Mouse (Mus musculus) embryonic facial prominence, embryonic 11.5 days (tissue): ENCODE data around the gene Pgpep1. TPM values are rescaled to one million over a fixed set of nuclear protein-coding genes. Genes with fewer than 3 reads are reported as not detected.

Source experiments
- ATAC-seq: fragments of 200-750 bp; cut with Nextera tagmentation; replicated peaks from 2 replicates; pipeline ENCODE4 v1.8.0; 2017; ENCODE audit warnings: low read depth; ENCODE audit not compliant: insufficient number of reproducible peaks, low FRiP score, low TSS enrichment
- DNase-seq: peaks from one replicate; pipeline ENCODE4 v3.0.0-alpha.2; 2015; ENCODE audit warnings: low spot score
- H3K27ac ChIP-seq: fragments of 300-500 bp; sonication (generic); replicated peaks from 2 replicates; pipeline ENCODE4 v1.5.1; 2014; ENCODE audit warnings: mild to moderate bottlenecking, low read depth, low read length, control low read depth
- H3K27me3 ChIP-seq: fragments of 300-500 bp; sonication (generic); 2 replicates; pipeline ENCODE4 v1.6.1; 2014; ENCODE audit warnings: mild to moderate bottlenecking, low read length, moderate library complexity, mixed read lengths; ENCODE audit not compliant: control insufficient read depth, insufficient read depth
- H3K36me3 ChIP-seq: fragments of 300-500 bp; sonication (generic); replicated peaks from 2 replicates; pipeline ENCODE4 v1.6.1; 2014; ENCODE audit warnings: low read depth, mild to moderate bottlenecking, low read length, moderate library complexity, mixed read lengths; ENCODE audit not compliant: control insufficient read depth, insufficient read depth
- H3K4me1 ChIP-seq: fragments of 300-500 bp; sonication (generic); 2 replicates; pipeline ENCODE4 v1.6.1; 2014; ENCODE audit warnings: low read length, mixed read lengths; ENCODE audit not compliant: control insufficient read depth, insufficient read depth
- H3K4me2 ChIP-seq: fragments of 300-500 bp; sonication (generic); 2 replicates; pipeline ENCODE4 v1.6.1; 2014; ENCODE audit warnings: low read depth, mild to moderate bottlenecking, control low read depth, low read length, moderate library complexity
- H3K4me3 ChIP-seq: fragments of 300-500 bp; sonication (generic); 2 replicates; pipeline ENCODE4 v1.5.1; 2014; ENCODE audit warnings: low read depth, low read length, control low read depth
- H3K9ac ChIP-seq: fragments of 300-500 bp; sonication (generic); replicated peaks from 2 replicates; pipeline ENCODE4 v1.6.1; 2014; ENCODE audit warnings: mild to moderate bottlenecking, control low read depth, low read length
- H3K9me3 ChIP-seq: fragments of 300-500 bp; sonication (generic); replicated peaks from 2 replicates; pipeline ENCODE4 v1.6.1; 2016; ENCODE audit warnings: mild to moderate bottlenecking, low read length, inconsistent platforms, mixed read lengths; ENCODE audit not compliant: control insufficient read depth
- WGBS: fragments of 180-500 bp; shearing (Covaris S2); extraction: QIAGEN DNeasy Blood & Tissue Kit; methylation state at CpG from one replicate; pipeline ENCODE4 v1.1.7; 2014; 5-methylcytosine and 5-hydroxymethylcytosine counted together
- polyA plus RNA-seq: library from polyadenylated mRNA; unstranded; fragments of >200 nt; fragmentation: Nextera tagmentation; extraction: Ambion mirVana; gene quantifications from 2 replicates; pipeline ENCODE4 v1.2.1, GENCODE M21; 2014

Pgpep1 gene
- polyA plus RNA-seq, 1 experiment from 2014 or later = 59.8 TPM

DNA sequence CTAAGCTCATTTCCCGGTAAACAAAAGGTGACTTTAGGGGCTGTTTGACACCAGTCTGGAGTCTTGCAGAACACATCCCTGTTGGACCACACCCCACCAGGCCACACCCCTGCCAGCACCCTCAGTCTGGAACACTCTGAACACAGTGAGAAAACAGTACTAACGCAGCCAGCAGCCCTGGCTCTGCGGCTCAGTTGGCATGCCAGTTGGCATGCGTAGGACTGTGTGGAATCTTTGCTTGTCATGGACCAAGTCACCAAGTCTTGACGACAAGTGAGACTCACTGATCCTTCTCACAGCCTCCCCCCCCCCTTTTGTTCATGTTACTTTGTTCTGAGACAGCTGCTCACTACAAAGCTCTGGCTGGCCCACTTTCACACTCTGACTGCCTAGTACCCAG lies 6.9 kb upstream of the Pgpep1 start:
- ATAC-seq (no peak), DNase-seq (no peak)
- no peaks in the 10 kb centered on the region for H3K4me1 ChIP-seq
- H3K9me3 ChIP-seq = no peaks in the 10 kb centered on the region
- H3K36me3 ChIP-seq = no peaks in the 10 kb centered on the region
- H3K4me3 ChIP-seq = no peak overlapping the region
- H3K27ac ChIP-seq = no peak overlapping the region
- H3K4me2 ChIP-seq = no peak overlapping the region
- H3K27me3 ChIP-seq = no peaks in the 10 kb centered on the region
- WGBS = 78% methylated on average over 5 of the region's 5 CpGs
- no peak overlapping the region for H3K9ac ChIP-seq

DNA sequence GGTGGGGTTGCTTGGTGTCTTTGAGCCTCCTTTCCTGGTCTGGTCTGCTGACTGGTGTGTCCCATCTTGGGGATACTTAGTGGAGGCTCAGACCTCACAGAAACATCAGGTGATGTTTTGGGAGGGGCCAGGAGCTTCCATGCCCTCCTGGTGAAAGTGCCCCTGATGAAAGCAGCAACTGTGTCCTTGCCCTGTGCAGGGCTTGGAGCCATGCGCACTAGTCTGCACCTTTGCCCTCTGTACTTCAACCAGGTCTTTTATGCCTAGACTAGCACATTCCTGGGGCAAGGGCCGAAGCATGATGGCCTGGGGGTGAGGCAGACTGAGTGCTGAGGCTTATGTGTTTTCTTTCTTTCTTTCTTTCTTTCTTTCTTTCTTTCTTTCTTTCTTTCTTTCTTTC lies 5.4 kb upstream of the Pgpep1 start:
- H3K27ac ChIP-seq = no peak overlapping the region
- H3K4me3 ChIP-seq = no peak overlapping the region
- H3K4me1 ChIP-seq = no peaks in the 10 kb centered on the region
- no peaks in the 10 kb centered on the region for H3K9me3 ChIP-seq
- no peaks in the 10 kb centered on the region for H3K36me3 ChIP-seq
- H3K27me3 ChIP-seq = no peaks in the 10 kb centered on the region
- 59% methylated on average over 2 of the region's 2 CpGs for WGBS
- no peak for DNase-seq
- no peak for ATAC-seq
- no peak overlapping the region for H3K9ac ChIP-seq
- H3K4me2 ChIP-seq = no peak overlapping the region

DNA sequence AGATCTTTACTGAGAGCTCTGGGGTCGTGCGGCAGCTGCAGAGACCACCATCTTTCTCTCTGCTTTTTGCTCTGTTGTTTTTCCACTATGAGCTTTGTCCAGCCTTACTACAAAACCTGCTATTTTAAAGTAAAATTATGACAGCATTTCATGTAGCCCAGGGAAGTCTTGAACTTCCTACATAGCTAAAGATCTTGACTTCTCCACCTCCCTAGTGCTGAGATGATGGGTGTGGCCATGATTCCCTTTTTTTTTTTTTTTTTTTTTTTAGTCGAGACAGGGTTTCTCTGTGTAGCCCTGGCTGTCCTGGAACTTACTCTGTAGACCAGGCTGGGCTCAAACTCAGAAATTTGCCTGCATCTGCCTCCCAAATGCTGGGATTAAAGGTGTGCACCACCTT lies 4.4 kb upstream of the Pgpep1 start:
- Histone ChIP-seq H3K4me3 (no peak overlapping the region), H3K9me3 (no peaks in the 10 kb centered on the region), H3K4me1 (no peaks in the 10 kb centered on the region), H3K27ac (no peak overlapping the region), H3K9ac (no peak overlapping the region), H3K4me2 (no peak overlapping the region), H3K27me3 (no peaks in the 10 kb centered on the region), H3K36me3 (no peaks in the 10 kb centered on the region)
- WGBS = 80% methylated on average over 3 of the region's 3 CpGs
- ATAC-seq (no peak), DNase-seq (no peak)

DNA sequence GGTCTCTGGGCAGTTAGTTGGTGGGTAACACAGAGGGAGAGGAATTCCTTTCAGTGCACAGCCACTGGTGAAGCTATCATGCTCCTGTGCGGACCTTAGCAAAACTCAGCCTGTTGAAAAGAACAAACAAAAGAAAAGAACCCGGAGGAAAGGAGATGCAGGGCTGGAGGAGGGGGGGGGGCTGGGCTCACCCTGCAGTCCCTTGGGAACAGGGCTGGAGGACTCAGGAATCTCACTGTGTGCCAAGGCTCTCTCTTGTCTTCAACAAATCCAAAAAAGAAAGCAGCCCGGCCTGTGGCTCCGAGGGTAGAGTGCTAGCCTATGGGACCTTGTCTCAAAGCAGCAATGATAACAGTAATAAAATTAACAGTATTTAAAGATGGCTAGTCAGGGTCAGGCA lies 3.5 kb upstream of the Pgpep1 start:
- H3K4me2 ChIP-seq = no peak overlapping the region
- no peak for ATAC-seq
- 63% methylated on average over 4 of the region's 4 CpGs for WGBS
- no peaks in the 10 kb centered on the region for H3K27me3 ChIP-seq
- no peak for DNase-seq
- 0 out of 2 replicates have a peak overlapping the region, but pooled peaks have one; percentile 1 for H3K9ac ChIP-seq
- H3K36me3 ChIP-seq = no peaks in the 10 kb centered on the region
- H3K9me3 ChIP-seq = no peaks in the 10 kb centered on the region
- H3K27ac ChIP-seq = no peak overlapping the region
- H3K4me1 ChIP-seq = no peaks in the 10 kb centered on the region
- no peak overlapping the region for H3K4me3 ChIP-seq

DNA sequence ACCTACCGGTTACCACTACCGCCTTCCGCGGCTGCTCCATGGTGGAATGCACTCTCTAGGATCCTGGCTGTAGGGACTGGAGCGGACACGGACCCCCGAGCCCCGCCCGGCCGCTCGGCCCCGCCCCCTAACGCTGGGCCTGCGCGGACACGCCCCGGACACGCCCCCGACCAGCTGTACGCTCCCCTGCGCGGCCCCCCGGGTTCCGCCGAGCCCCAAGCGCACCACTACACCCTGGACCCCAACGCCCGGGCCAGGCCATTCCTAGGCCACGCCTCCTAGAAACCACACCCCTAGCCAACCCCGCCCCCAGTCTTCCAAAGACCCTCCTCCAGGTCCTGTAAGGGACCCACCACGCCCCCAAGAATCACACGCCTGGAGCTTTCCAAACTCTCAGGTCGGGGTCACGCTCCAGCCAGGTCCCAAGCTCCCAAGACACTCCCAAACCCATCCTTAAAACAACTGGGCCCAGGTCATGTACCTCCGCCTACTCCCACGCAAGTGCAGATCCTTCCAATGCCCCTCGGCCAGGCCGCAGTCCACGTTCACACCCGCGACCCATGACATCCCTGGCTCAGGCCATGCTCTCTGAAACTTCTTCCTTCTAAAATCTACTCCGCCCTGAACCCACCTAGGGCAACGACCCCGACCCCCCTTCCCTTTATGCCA lies 450 bp downstream of the Pgpep1 start:
- no peaks in the 10 kb centered on the region for H3K27me3 ChIP-seq
- H3K4me3 ChIP-seq = peak overlapping the region; percentile 76
- 0% methylated on average over 40 of the region's 44 CpGs for WGBS
- H3K27ac ChIP-seq = peak overlapping the region; percentile 56; the same call in 1 of the 2 replicates
- H3K4me1 ChIP-seq = no peaks in the 10 kb centered on the region
- no peaks in the 10 kb centered on the region for H3K36me3 ChIP-seq
- peak overlapping the region; percentile 70 for H3K4me2 ChIP-seq
- no peaks in the 10 kb centered on the region for H3K9me3 ChIP-seq
- ATAC-seq = peak; percentile 93
- peak overlapping the region; percentile 85 for H3K9ac ChIP-seq
- DNase-seq = peak; percentile 97

DNA sequence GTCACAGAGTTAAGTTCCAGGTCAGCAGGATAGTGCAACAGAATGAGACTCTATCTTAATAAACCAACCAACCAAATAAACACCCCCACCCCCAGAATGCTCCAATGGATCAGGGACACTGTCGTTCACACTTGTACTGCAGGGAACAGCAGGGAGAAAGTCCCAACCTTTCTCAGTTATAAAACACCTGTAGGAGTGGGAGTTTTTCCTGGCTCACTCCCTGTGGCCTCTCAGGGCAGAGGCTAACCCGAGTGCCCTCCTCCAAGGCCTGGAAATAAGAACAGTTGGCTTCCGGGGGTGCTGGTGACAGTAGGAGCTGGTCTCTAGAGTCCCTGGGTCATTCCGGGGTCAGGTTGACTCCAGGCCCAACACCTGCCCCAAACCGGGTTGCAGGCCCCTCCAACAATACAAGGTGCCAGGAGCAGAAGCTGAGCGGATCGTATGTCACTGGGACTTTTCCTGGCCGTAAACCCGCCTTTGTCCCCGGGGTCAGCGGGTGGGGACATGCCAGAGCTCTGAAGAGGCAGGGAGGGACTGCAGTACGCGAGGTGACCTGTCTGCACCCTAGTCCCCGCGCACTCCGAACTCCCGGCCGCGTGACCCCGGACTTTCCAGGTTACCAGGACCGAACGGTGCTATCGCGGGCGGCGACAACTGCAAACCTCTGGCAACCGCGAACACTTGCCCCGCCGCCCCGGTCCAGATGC lies 1.1 kb downstream of the Pgpep1 start:
- ATAC-seq = peak; percentile 31
- Histone ChIP-seq H3K4me3 (peak overlapping the region; percentile 76), H3K9me3 (no peaks in the 10 kb centered on the region), H3K4me1 (no peaks in the 10 kb centered on the region), H3K4me2 (peak overlapping the region; percentile 70), H3K36me3 (no peaks in the 10 kb centered on the region), H3K9ac (peak overlapping the region; percentile 85), H3K27ac (peak overlapping the region; percentile 56; the same call in 1 of the 2 replicates), H3K27me3 (no peaks in the 10 kb centered on the region)
- DNase-seq = no peak
- 2% methylated on average over 31 of the region's 31 CpGs for WGBS

DNA sequence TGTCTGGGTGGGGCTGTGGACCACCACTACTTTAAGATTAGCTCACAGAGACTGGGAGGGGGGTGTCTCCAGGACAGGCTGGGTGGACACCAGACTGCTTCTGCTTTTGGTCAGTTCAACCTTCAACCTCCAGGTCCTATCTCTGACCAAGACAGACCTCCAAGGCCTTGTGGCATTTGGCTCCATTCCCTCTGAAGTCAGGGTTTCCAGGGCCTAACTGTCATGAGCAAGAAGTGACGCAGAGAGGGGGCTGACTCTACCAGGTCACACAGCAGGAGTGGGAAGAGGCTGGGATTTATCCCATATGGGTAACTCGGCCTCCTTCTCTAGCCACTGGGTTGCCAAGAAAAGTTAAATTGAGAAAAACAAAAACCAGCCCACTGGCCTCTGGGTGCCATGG lies 2.4 kb downstream of the Pgpep1 start:
- H3K9me3 ChIP-seq = no peaks in the 10 kb centered on the region
- ATAC-seq = no peak
- H3K4me3 ChIP-seq = no peak overlapping the region
- H3K27ac ChIP-seq = no peak overlapping the region
- H3K27me3 ChIP-seq = no peaks in the 10 kb centered on the region
- no peaks in the 10 kb centered on the region for H3K36me3 ChIP-seq
- 73% methylated on average over 2 of the region's 2 CpGs for WGBS
- H3K4me2 ChIP-seq = no peak overlapping the region; the same call in 1 of the 2 replicates
- DNase-seq = no peak
- no peaks in the 10 kb centered on the region for H3K4me1 ChIP-seq
- H3K9ac ChIP-seq = no peak overlapping the region

DNA sequence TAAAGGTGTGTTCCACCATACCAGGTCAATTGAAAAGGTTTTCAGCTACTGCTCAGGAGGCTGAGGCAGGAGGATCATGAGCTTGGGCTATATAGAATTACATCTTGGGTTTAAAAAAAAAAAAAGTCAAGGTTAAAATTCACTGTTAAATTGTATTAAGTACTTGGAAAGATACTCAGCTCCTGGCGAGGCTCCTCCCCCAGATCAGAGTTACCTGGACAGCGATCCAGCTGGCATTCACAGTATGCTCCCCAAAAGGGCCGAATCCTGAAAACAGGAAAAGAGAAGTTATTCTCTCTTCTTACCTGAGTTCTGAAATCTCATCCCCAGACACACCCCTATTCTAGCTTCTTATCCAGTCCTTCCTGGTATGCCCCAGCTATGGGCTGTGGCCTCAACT lies 3.0 kb downstream of the Pgpep1 start:
- Histone ChIP-seq H3K9me3 (no peaks in the 10 kb centered on the region), H3K27ac (peak overlapping the region; percentile 54; the same call in 1 of the 2 replicates), H3K9ac (no peak overlapping the region), H3K36me3 (no peaks in the 10 kb centered on the region), H3K4me3 (no peak overlapping the region), H3K4me1 (no peaks in the 10 kb centered on the region), H3K27me3 (no peaks in the 10 kb centered on the region), H3K4me2 (no peak overlapping the region)
- no peak for DNase-seq
- WGBS = 91% methylated on average over 3 of the region's 3 CpGs
- no peak for ATAC-seq
